Mouse (Mus musculus) cerebellum, adult 2 months (tissue): Measurements from ENCODE around the gene Svop. TPM values are rescaled to one million over a fixed set of nuclear protein-coding genes. Genes with fewer than 3 reads are reported as not detected.

Experiments
- DNase-seq, 2 experiments: peaks; one replicate each; pipeline ENCODE4 v3.0.0; 2021
- H3K27ac ChIP-seq: fragments of 200-500 bp; 2 replicates; pipeline ENCODE4 v1.5.1; 2012; ENCODE audit warnings: low read length, control low read depth, inconsistent platforms; ENCODE audit not compliant: insufficient read depth
- H3K27me3 ChIP-seq: fragments of 200-500 bp; 2 replicates; pipeline ENCODE4 v1.6.1; 2012; ENCODE audit warnings: inconsistent platforms, mild to moderate bottlenecking, low read length, moderate library complexity; ENCODE audit not compliant: control insufficient read depth, insufficient read depth
- H3K4me1 ChIP-seq: fragments of 200-500 bp; 2 replicates; pipeline ENCODE4 v1.6.1; 2011; ENCODE audit warnings: low read length; ENCODE audit not compliant: control insufficient read depth, insufficient read depth
- H3K4me3 ChIP-seq: fragments of 200-500 bp; replicated peaks from 2 replicates; pipeline ENCODE3; 2011; ENCODE audit warnings: mild to moderate bottlenecking, low read depth, low read length, control low read depth; ENCODE audit not compliant: insufficient read depth
- CTCF ChIP-seq: fragments of 200-500 bp; IDR thresholded peaks from 2 replicates; pipeline ENCODE4 v1.5.1; 2011; ENCODE audit warnings: low read depth, mild to moderate bottlenecking, control low read depth, low read length, moderate library complexity, borderline replicate concordance; ENCODE audit not compliant: insufficient read depth
- POLR2A ChIP-seq: fragments of 200-500 bp; IDR thresholded peaks from 2 replicates; pipeline ENCODE4 v1.6.1; 2011; ENCODE audit warnings: low read length, control low read depth, borderline replicate concordance; ENCODE audit not compliant: insufficient read depth
- WGBS: fragments of 180-500 bp; shearing (Covaris S2); methylation state at CpG from one replicate; pipeline ENCODE4 v1.1.7; 2018; 5-methylcytosine and 5-hydroxymethylcytosine counted together
- polyA plus RNA-seq: library from polyadenylated mRNA; depleted of rRNA; stranded (reverse); fragments of >200 nt; gene quantifications from 2 replicates; pipeline ENCODE4 v1.2.3, GENCODE M21; 2012

Svop gene
- polyA plus RNA-seq, 1 experiment = 95.3 TPM

GRCm38 (mm10) chr5:114048731-114049308 lies 42.5 kb downstream of the Svop start:
- no peak for DNase-seq
- WGBS = 58% methylated on average over 12 of the region's 12 CpGs
- no peak overlapping the region for H3K4me3 ChIP-seq
- no peak overlapping the region for H3K27ac ChIP-seq
- TF ChIP-seq POLR2A = no peak
- TF ChIP-seq CTCF = no peak
- no peaks in the 10 kb centered on the region for H3K27me3 ChIP-seq
- no peaks in the 10 kb centered on the region; the same call in 1 of the 2 replicates for H3K4me1 ChIP-seq

GRCm38 (mm10) chr5:114047182-114047581 lies 44.2 kb downstream of the Svop start:
- Histone ChIP-seq H3K27me3 (no peaks in the 10 kb centered on the region), H3K4me1 (no peaks in the 10 kb centered on the region), H3K27ac (no peak overlapping the region), H3K4me3 (no peak overlapping the region)
- no peak for DNase-seq
- no peak for TF ChIP-seq CTCF
- no peak for TF ChIP-seq POLR2A
- WGBS = 82% methylated on average over 5 of the region's 5 CpGs

- WGBS = 51% methylated on average over 3 of the region's 3 CpGs
- no peak overlapping the region for H3K27ac ChIP-seq
- TF ChIP-seq CTCF (peak; percentile 52; the same call in 1 of the 2 replicates), POLR2A (no peak)
- no peaks in the 10 kb centered on the region for H3K4me1 ChIP-seq
- DNase-seq = no peak
- H3K27me3 ChIP-seq = no peaks in the 10 kb centered on the region
- no peak overlapping the region for H3K4me3 ChIP-seq
Measured at GRCm38 (mm10) chr5:114046604-114047003, 44.8 kb downstream of the Svop start.

GRCm38 (mm10) chr5:114046151-114046550 lies 45.2 kb downstream of the Svop start:
- Histone ChIP-seq H3K4me3 (no peak overlapping the region), H3K27ac (no peak overlapping the region), H3K4me1 (no peaks in the 10 kb centered on the region), H3K27me3 (no peaks in the 10 kb centered on the region)
- no peak for DNase-seq
- TF ChIP-seq CTCF (no peak), POLR2A (no peak)
- 52% methylated on average over 3 of the region's 3 CpGs for WGBS

GRCm38 (mm10) chr5:114045134-114045533 lies 46.2 kb downstream of the Svop start:
- Histone ChIP-seq H3K4me3 (no peak overlapping the region), H3K27me3 (no peaks in the 10 kb centered on the region), H3K4me1 (no peaks in the 10 kb centered on the region), H3K27ac (no peak overlapping the region)
- no peak for DNase-seq
- 88% methylated on average over 1 of the region's 1 CpGs for WGBS
- TF ChIP-seq CTCF (no peak), POLR2A (no peak)

- 89% methylated on average over 4 of the region's 4 CpGs for WGBS
- H3K4me1 ChIP-seq = no peaks in the 10 kb centered on the region
- TF ChIP-seq CTCF (no peak), POLR2A (no peak)
- no peak overlapping the region for H3K27ac ChIP-seq
- DNase-seq = no peak
- no peak overlapping the region for H3K4me3 ChIP-seq
- H3K27me3 ChIP-seq = no peaks in the 10 kb centered on the region
Measured at GRCm38 (mm10) chr5:114043800-114044199, 47.6 kb downstream of the Svop start.

- WGBS = 44% methylated on average over 15 of the region's 15 CpGs
- TF ChIP-seq POLR2A = no peak
- no peak for TF ChIP-seq CTCF
- Histone ChIP-seq H3K4me1 (no peaks in the 10 kb centered on the region), H3K4me3 (no peak overlapping the region), H3K27ac (no peak overlapping the region), H3K27me3 (no peaks in the 10 kb centered on the region)
- DNase-seq = no peak
Measured at GRCm38 (mm10) chr5:114041327-114041930, 49.9 kb downstream of the Svop start.

- TF ChIP-seq POLR2A (no peak), CTCF (no peak)
- WGBS = 76% methylated on average over 1 of the region's 1 CpGs
- H3K4me1 ChIP-seq = no peaks in the 10 kb centered on the region
- DNase-seq = no peak
- no peaks in the 10 kb centered on the region for H3K27me3 ChIP-seq
- H3K27ac ChIP-seq = no peak overlapping the region
- H3K4me3 ChIP-seq = no peak overlapping the region
Measured at GRCm38 (mm10) chr5:114040911-114041310, 50.5 kb downstream of the Svop start.
